Mouse (Mus musculus): ENCODE results near the gene B430305J03Rik.
A peak's percentile ranks its signal among the peaks of the same experiment; 100 is the strongest.

The B430305J03Rik gene

GRCm38 (mm10) chr3:61365779-61366373 is at the start of gene B430305J03Rik:
Gene B430305J03Rik, minus strand, starts transcription at chr3:61365951.
- DNase-seq (ENCODE audit: inconsistent ontology term): peak; percentile 43

- DNase-seq (ENCODE audit: inconsistent ontology term): no peak
Measured at GRCm38 (mm10) chr3:61409683-61410082, 43.9 kb upstream of the B430305J03Rik start.

- DNase-seq (ENCODE audit: inconsistent ontology term): no peak
Measured at GRCm38 (mm10) chr3:61406921-61407320, 41.2 kb upstream of the B430305J03Rik start.

GRCm38 (mm10) chr3:61400823-61401387 is 35.2 kb upstream of the B430305J03Rik start:
- DNase-seq (ENCODE audit: inconsistent ontology term): no peak

- peak; percentile 88 for DNase-seq (ENCODE audit: inconsistent ontology term)
Measured at GRCm38 (mm10) chr3:61396728-61397127, 31.0 kb upstream of the B430305J03Rik start.

- peak; percentile 66 for DNase-seq (ENCODE audit: inconsistent ontology term)
Measured at GRCm38 (mm10) chr3:61395382-61395781, 29.6 kb upstream of the B430305J03Rik start.

GRCm38 (mm10) chr3:61393520-61393919 is 27.8 kb upstream of the B430305J03Rik start:
- no peak for DNase-seq (ENCODE audit: inconsistent ontology term)

GRCm38 (mm10) chr3:61392881-61393280 is 27.1 kb upstream of the B430305J03Rik start:
- DNase-seq (ENCODE audit: inconsistent ontology term): no peak

GRCm38 (mm10) chr3:61391564-61391963 is 25.8 kb upstream of the B430305J03Rik start:
- DNase-seq (ENCODE audit: inconsistent ontology term): peak; percentile 71

GRCm38 (mm10) chr3:61386368-61386767 is 20.6 kb upstream of the B430305J03Rik start:
- DNase-seq (ENCODE audit: inconsistent ontology term): no peak

GRCm38 (mm10) chr3:61376001-61376400 is 10.2 kb upstream of the B430305J03Rik start:
- no peak for DNase-seq (ENCODE audit: inconsistent ontology term)

- DNase-seq (ENCODE audit: inconsistent ontology term): no peak
Measured at GRCm38 (mm10) chr3:61368446-61368845, 2.7 kb upstream of the B430305J03Rik start.

- peak; percentile 49 for DNase-seq (ENCODE audit: inconsistent ontology term)
Measured at GRCm38 (mm10) chr3:61364978-61365778, 573 bp downstream of the B430305J03Rik start.

- no peak for DNase-seq (ENCODE audit: inconsistent ontology term)
Measured at GRCm38 (mm10) chr3:61364661-61364977, 1.1 kb downstream of the B430305J03Rik start.

- peak; percentile 99 for DNase-seq (ENCODE audit: inconsistent ontology term)
Measured at GRCm38 (mm10) chr3:61363989-61364660, 1.6 kb downstream of the B430305J03Rik start.

- DNase-seq (ENCODE audit: inconsistent ontology term): peak; percentile 99
Measured at GRCm38 (mm10) chr3:61363161-61363988, 2.4 kb downstream of the B430305J03Rik start.

GRCm38 (mm10) chr3:61362821-61363160 is 3.0 kb downstream of the B430305J03Rik start:
- no peak for DNase-seq (ENCODE audit: inconsistent ontology term)

GRCm38 (mm10) chr3:61361338-61361737 is 4.4 kb downstream of the B430305J03Rik start, which contains the start of gene Rap2b:
Gene Rap2b, plus strand, starts transcription at chr3:61361638.
- DNase-seq (ENCODE audit: inconsistent ontology term): no peak

- DNase-seq (ENCODE audit: inconsistent ontology term): no peak
Measured at GRCm38 (mm10) chr3:61358756-61359293, 6.9 kb downstream of the B430305J03Rik start.

GRCm38 (mm10) chr3:61358107-61358506 is 7.6 kb downstream of the B430305J03Rik start:
- DNase-seq (ENCODE audit: inconsistent ontology term): no peak

GRCm38 (mm10) chr3:61355464-61355863 is 10.3 kb downstream of the B430305J03Rik start:
- DNase-seq (ENCODE audit: inconsistent ontology term): peak; percentile 79

Data from Muller cell, postnatal 12 days (primary cell).